Mouse (Mus musculus) heart, embryonic 14.5 days (tissue): ENCODE measurements at regions not wholly inside any gene's neighbourhood (a gene's known extent, or its start where the extent isn't known, plus 50 kb on each side); places are given as distances from the start of the nearest gene placed in this dataset.

Source experiments
- ATAC-seq: fragments of 200-750 bp; cut with Nextera tagmentation; 2 replicates; pipeline ENCODE4 v1.8.0; 2017; ENCODE audit warnings: low read depth, moderate TSS enrichment; ENCODE audit not compliant: insufficient number of reproducible peaks, insufficient read depth, low FRiP score
- H3K27ac ChIP-seq, 2 experiments: fragments of 200-500 bp in 1 of 2; fragments of 300-500 bp in 1 of 2; sonication (generic) in 1 of 2; replicated peaks in 1 of 2; 2 replicates each; pipeline ENCODE4 v1.5.1; 2012 to 2014; ENCODE audit warnings: low read depth in 2 of 2, low read length in 2 of 2, control low read depth in 1 of 2, mild to moderate bottlenecking in 1 of 2, mixed read lengths in 1 of 2; ENCODE audit not compliant: control insufficient read depth in 1 of 2, insufficient read depth in 1 of 2
- H3K27me3 ChIP-seq: fragments of 300-500 bp; sonication (generic); 2 replicates; pipeline ENCODE4 v1.6.1; 2014; ENCODE audit warnings: mild to moderate bottlenecking, low read length, control low read depth; ENCODE audit not compliant: control insufficient read depth, insufficient read depth
- H3K36me3 ChIP-seq: fragments of 300-500 bp; sonication (generic); 2 replicates; pipeline ENCODE4 v1.6.1; 2014; ENCODE audit warnings: mild to moderate bottlenecking, control low read depth, low read length, mixed read lengths; ENCODE audit not compliant: control insufficient read depth, insufficient read depth
- H3K4me1 ChIP-seq, 2 experiments: fragments of 200-500 bp in 1 of 2; fragments of 300-500 bp in 1 of 2; sonication (generic) in 1 of 2; 2 replicates each; pipeline ENCODE4 v1.6.1; 2012 to 2014; ENCODE audit warnings: low read length in 2 of 2, control low read depth in 1 of 2, mixed read lengths in 1 of 2; ENCODE audit not compliant: control insufficient read depth in 2 of 2, insufficient read depth in 2 of 2
- H3K4me2 ChIP-seq: fragments of 300-500 bp; sonication (generic); 2 replicates; pipeline ENCODE4 v1.6.1; 2014; ENCODE audit warnings: mild to moderate bottlenecking, low read length
- H3K4me3 ChIP-seq, 2 experiments: fragments of 200-500 bp in 1 of 2; fragments of 300-500 bp in 1 of 2; sonication (generic) in 1 of 2; 2 replicates each; pipeline ENCODE4 v1.5.1; 2012 to 2014; ENCODE audit warnings: low read length in 2 of 2, mild to moderate bottlenecking in 2 of 2, control low read depth in 1 of 2, low read depth in 1 of 2, moderate library complexity in 1 of 2; ENCODE audit not compliant: control insufficient read depth in 1 of 2, insufficient read depth in 1 of 2
- H3K9ac ChIP-seq: fragments of 300-500 bp; sonication (generic); 2 replicates; pipeline ENCODE4 v1.6.1; 2014; ENCODE audit warnings: mild to moderate bottlenecking, low read length
- H3K9me3 ChIP-seq: fragments of 300-500 bp; sonication (generic); 2 replicates; pipeline ENCODE4 v1.6.1; 2016; ENCODE audit warnings: low read length, control low read depth; ENCODE audit not compliant: control insufficient read depth
- WGBS: fragments of 180-500 bp; shearing (Covaris S2); extraction: QIAGEN DNeasy Blood & Tissue Kit; methylation state at CpG from one replicate; pipeline ENCODE4 v1.1.7; 2014; 5-methylcytosine and 5-hydroxymethylcytosine counted together

- H3K27me3 ChIP-seq = no peaks in the 10 kb centered on the region
- no peaks in the 10 kb centered on the region for H3K4me1 ChIP-seq
- no peak for ATAC-seq
- H3K4me3 ChIP-seq = no peak overlapping the region
- no peaks in the 10 kb centered on the region for H3K9me3 ChIP-seq
- no peak overlapping the region for H3K4me2 ChIP-seq
- H3K36me3 ChIP-seq = no peaks in the 10 kb centered on the region
- no peak overlapping the region for H3K27ac ChIP-seq
- 77% methylated on average over 5 of the region's 5 CpGs for WGBS
- H3K9ac ChIP-seq = no peak overlapping the region
These were observed 186.5 kb upstream of the Tenm3 start for GRCm38 (mm10) chr8:49030255-49030654.

GRCm38 (mm10) chr8:49017741-49018140 is 174.0 kb upstream of the Tenm3 start:
- Histone ChIP-seq H3K4me3 (no peak overlapping the region), H3K9me3 (no peaks in the 10 kb centered on the region), H3K27ac (no peak overlapping the region), H3K27me3 (no peaks in the 10 kb centered on the region), H3K4me2 (no peak overlapping the region), H3K9ac (no peak overlapping the region), H3K4me1 (no peaks in the 10 kb centered on the region), H3K36me3 (no peaks in the 10 kb centered on the region)
- 85% methylated on average over 3 of the region's 3 CpGs for WGBS
- no peak for ATAC-seq

- no peaks in the 10 kb centered on the region for H3K9me3 ChIP-seq
- no peak for ATAC-seq
These were observed 171.9 kb upstream of the Tenm3 start for GRCm38 (mm10) chr8:49015701-49016100.

GRCm38 (mm10) chr8:49015200-49015599 is 171.4 kb upstream of the Tenm3 start:
- H3K27me3 ChIP-seq = no peaks in the 10 kb centered on the region
- WGBS = 62% methylated on average over 8 of the region's 8 CpGs
- no peaks in the 10 kb centered on the region for H3K36me3 ChIP-seq
- H3K27ac ChIP-seq = no peak overlapping the region
- no peak overlapping the region for H3K4me3 ChIP-seq
- no peaks in the 10 kb centered on the region for H3K9me3 ChIP-seq
- no peak for ATAC-seq
- no peak overlapping the region for H3K4me2 ChIP-seq
- H3K4me1 ChIP-seq = no peaks in the 10 kb centered on the region
- H3K9ac ChIP-seq = no peak overlapping the region

More at GRCm38 (mm10) chr8:49015701-49016100, 171.9 kb upstream of the Tenm3 start:
- Histone ChIP-seq H3K36me3 (no peaks in the 10 kb centered on the region), H3K27me3 (no peaks in the 10 kb centered on the region), H3K27ac (no peak overlapping the region), H3K4me2 (no peak overlapping the region), H3K4me1 (no peaks in the 10 kb centered on the region), H3K9ac (no peak overlapping the region), H3K4me3 (no peak overlapping the region)
- WGBS = 84% methylated on average over 7 of the region's 7 CpGs

GRCm38 (mm10) chr8:49006236-49006965 is 162.7 kb upstream of the Tenm3 start:
- no peak overlapping the region for H3K9ac ChIP-seq
- H3K27me3 ChIP-seq = no peaks in the 10 kb centered on the region
- 44% methylated on average over 11 of the region's 11 CpGs for WGBS
- H3K4me3 ChIP-seq = no peak overlapping the region
- H3K27ac ChIP-seq = no peak overlapping the region
- no peaks in the 10 kb centered on the region for H3K9me3 ChIP-seq
- no peak for ATAC-seq
- no peaks in the 10 kb centered on the region for H3K4me1 ChIP-seq
- no peaks in the 10 kb centered on the region for H3K36me3 ChIP-seq
- H3K4me2 ChIP-seq = no peak overlapping the region

- H3K27ac ChIP-seq = no peak overlapping the region
- H3K4me3 ChIP-seq = no peak overlapping the region
- no peaks in the 10 kb centered on the region for H3K36me3 ChIP-seq
- WGBS = 79% methylated on average over 8 of the region's 8 CpGs
- no peaks in the 10 kb centered on the region for H3K27me3 ChIP-seq
- H3K4me1 ChIP-seq = no peaks in the 10 kb centered on the region
- ATAC-seq = no peak
- H3K9ac ChIP-seq = no peak overlapping the region
- no peak overlapping the region for H3K4me2 ChIP-seq
- H3K9me3 ChIP-seq = no peaks in the 10 kb centered on the region
These were observed 137.9 kb upstream of the Tenm3 start for GRCm38 (mm10) chr8:48981667-48982066.

- Histone ChIP-seq H3K36me3 (no peaks in the 10 kb centered on the region), H3K4me2 (no peak overlapping the region), H3K4me1 (no peaks in the 10 kb centered on the region), H3K4me3 (no peak overlapping the region), H3K9me3 (no peaks in the 10 kb centered on the region), H3K27me3 (no peaks in the 10 kb centered on the region), H3K9ac (no peak overlapping the region), H3K27ac (no peak overlapping the region)
- 80% methylated on average over 7 of the region's 7 CpGs for WGBS
- no peak for ATAC-seq
These were observed 137.0 kb upstream of the Tenm3 start for GRCm38 (mm10) chr8:48980755-48981154.

GRCm38 (mm10) chr8:48970655-48971054 is 126.9 kb upstream of the Tenm3 start:
- Histone ChIP-seq H3K27ac (no peak overlapping the region), H3K4me2 (no peak overlapping the region), H3K36me3 (no peaks in the 10 kb centered on the region), H3K27me3 (no peaks in the 10 kb centered on the region), H3K4me1 (no peaks in the 10 kb centered on the region), H3K9me3 (no peaks in the 10 kb centered on the region), H3K9ac (no peak overlapping the region), H3K4me3 (no peak overlapping the region)
- ATAC-seq = no peak
- WGBS = 87% methylated on average over 5 of the region's 5 CpGs
